Mouse (Mus musculus) heart, embryonic 14.5 days (tissue): Measurements from ENCODE around the gene Gm7075. TPM values are rescaled to one million over a fixed set of nuclear protein-coding genes. Genes with fewer than 3 reads are reported as not detected.
"Not testable (repeated sequence)": the region's sequence is repeated elsewhere in the genome, so short reads cannot be mapped to it uniquely, and the experiment has no call there.

ENCODE experiments used
- ATAC-seq: fragments of 200-750 bp; cut with Nextera tagmentation; 2 replicates; pipeline ENCODE4 v1.8.0; 2017; ENCODE audit warnings: low read depth, moderate TSS enrichment; ENCODE audit not compliant: insufficient number of reproducible peaks, insufficient read depth, low FRiP score
- H3K27ac ChIP-seq, 2 experiments: fragments of 200-500 bp in 1 of 2; fragments of 300-500 bp in 1 of 2; sonication (generic) in 1 of 2; replicated peaks in 1 of 2; 2 replicates each; pipeline ENCODE4 v1.5.1; 2012 to 2014; ENCODE audit warnings: low read depth in 2 of 2, low read length in 2 of 2, control low read depth in 1 of 2, mild to moderate bottlenecking in 1 of 2, mixed read lengths in 1 of 2; ENCODE audit not compliant: control insufficient read depth in 1 of 2, insufficient read depth in 1 of 2
- H3K27me3 ChIP-seq: fragments of 300-500 bp; sonication (generic); 2 replicates; pipeline ENCODE4 v1.6.1; 2014; ENCODE audit warnings: mild to moderate bottlenecking, low read length, control low read depth; ENCODE audit not compliant: control insufficient read depth, insufficient read depth
- H3K36me3 ChIP-seq: fragments of 300-500 bp; sonication (generic); 2 replicates; pipeline ENCODE4 v1.6.1; 2014; ENCODE audit warnings: mild to moderate bottlenecking, control low read depth, low read length, mixed read lengths; ENCODE audit not compliant: control insufficient read depth, insufficient read depth
- H3K4me1 ChIP-seq, 2 experiments: fragments of 200-500 bp in 1 of 2; fragments of 300-500 bp in 1 of 2; sonication (generic) in 1 of 2; 2 replicates each; pipeline ENCODE4 v1.6.1; 2012 to 2014; ENCODE audit warnings: low read length in 2 of 2, control low read depth in 1 of 2, mixed read lengths in 1 of 2; ENCODE audit not compliant: control insufficient read depth in 2 of 2, insufficient read depth in 2 of 2
- H3K4me2 ChIP-seq: fragments of 300-500 bp; sonication (generic); 2 replicates; pipeline ENCODE4 v1.6.1; 2014; ENCODE audit warnings: mild to moderate bottlenecking, low read length
- H3K4me3 ChIP-seq, 2 experiments: fragments of 200-500 bp in 1 of 2; fragments of 300-500 bp in 1 of 2; sonication (generic) in 1 of 2; 2 replicates each; pipeline ENCODE4 v1.5.1; 2012 to 2014; ENCODE audit warnings: low read length in 2 of 2, mild to moderate bottlenecking in 2 of 2, control low read depth in 1 of 2, low read depth in 1 of 2, moderate library complexity in 1 of 2; ENCODE audit not compliant: control insufficient read depth in 1 of 2, insufficient read depth in 1 of 2
- H3K9ac ChIP-seq: fragments of 300-500 bp; sonication (generic); 2 replicates; pipeline ENCODE4 v1.6.1; 2014; ENCODE audit warnings: mild to moderate bottlenecking, low read length
- H3K9me3 ChIP-seq: fragments of 300-500 bp; sonication (generic); 2 replicates; pipeline ENCODE4 v1.6.1; 2016; ENCODE audit warnings: low read length, control low read depth; ENCODE audit not compliant: control insufficient read depth
- WGBS: fragments of 180-500 bp; shearing (Covaris S2); extraction: QIAGEN DNeasy Blood & Tissue Kit; methylation state at CpG from one replicate; pipeline ENCODE4 v1.1.7; 2014; 5-methylcytosine and 5-hydroxymethylcytosine counted together
- polyA plus RNA-seq: library from polyadenylated mRNA; unstranded; fragments of >200 nt; fragmentation: Nextera tagmentation; extraction: Ambion mirVana; gene quantifications from 2 replicates; pipeline ENCODE4 v1.2.1, GENCODE M21; 2014

Gene Gm7075
- not detected in 2 replicates for polyA plus RNA-seq

DNA sequence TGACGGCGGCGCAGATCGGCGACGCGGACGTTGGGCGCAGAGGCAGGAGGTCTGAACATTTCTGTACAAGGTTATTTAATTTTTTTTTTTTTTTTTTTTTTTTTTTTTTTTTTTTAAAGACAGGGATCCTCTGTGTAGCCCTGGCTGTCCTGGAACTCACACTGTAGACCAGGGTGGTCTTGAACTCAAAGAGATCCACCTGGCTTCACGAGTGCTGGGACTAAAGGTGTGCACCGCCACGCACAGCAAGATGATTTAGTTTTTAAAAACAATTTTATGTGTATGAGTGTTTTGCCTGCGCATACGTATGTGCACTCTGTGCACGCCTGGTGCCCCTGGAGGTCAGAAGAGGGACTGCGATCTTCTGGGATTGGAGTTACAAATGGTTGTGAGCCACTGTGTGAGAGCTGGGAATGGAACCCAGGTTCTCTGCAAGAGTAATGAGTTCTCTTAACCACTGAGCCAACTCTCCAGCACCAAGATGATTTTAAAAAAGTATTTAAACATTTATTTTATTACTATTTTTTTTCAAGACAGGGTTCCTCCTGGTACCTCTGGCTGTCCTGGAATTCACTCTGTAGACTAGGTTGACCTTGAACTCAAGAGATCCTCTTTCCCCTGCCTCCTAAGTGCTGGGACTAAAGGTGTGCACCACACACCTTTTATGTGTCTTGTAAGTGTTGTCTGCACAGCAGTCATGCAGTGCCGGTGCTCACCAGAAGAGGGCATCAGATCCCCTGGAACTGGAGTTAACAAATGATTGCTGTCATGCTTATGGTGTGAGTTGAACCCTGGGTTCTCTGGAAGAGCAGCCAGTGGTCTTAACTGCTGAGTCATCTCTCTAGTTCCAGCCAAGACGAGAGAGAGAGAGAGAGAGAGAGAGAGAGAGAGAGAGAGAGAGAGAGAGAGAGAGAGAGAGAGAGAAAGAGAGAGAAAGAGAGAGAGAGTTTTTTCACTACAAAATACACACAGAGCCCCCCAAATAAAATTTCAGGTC, at the start of gene Gm7075:
TSS of gene Gm7075 (minus strand) at position 51 of the 997 bp plus-strand sequence.
- H3K4me2 ChIP-seq, result no peak within 1 kb of the TSS
- no peak within 1 kb of the TSS for H3K4me3 ChIP-seq
- no peaks in the 10 kb centered on the region for H3K36me3 ChIP-seq
- H3K4me1 ChIP-seq, result no peaks in the 10 kb centered on the region
- H3K9ac ChIP-seq, result no peak within 1 kb of the TSS
- H3K27ac ChIP-seq, result no peak within 1 kb of the TSS
- ATAC-seq, result no peak
- H3K9me3 ChIP-seq, result no peaks in the 10 kb centered on the region
- no peaks in the 10 kb centered on the region for H3K27me3 ChIP-seq
- WGBS, result 83% methylated on average over 18 of the region's 18 CpGs

DNA sequence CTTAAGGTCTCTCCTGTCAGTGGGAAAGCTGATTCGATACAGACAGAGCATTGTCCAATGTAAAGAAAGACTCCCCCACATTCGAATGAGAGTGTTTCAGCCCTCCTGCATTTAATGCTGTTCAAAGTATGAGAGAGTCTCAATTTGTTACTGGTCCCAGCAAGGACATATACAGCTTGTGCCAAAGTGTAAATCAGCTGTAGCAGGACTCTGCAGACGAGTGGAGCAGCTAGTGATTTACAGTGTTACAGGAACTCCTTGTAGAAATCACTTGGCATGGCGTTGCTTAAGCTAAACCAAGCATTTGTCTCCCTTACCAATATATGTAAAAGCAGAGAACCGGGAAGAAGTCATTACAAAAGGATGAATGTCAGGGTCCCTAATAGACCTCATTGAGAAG, 39.3 kb upstream of the Gm7075 start:
- H3K9ac ChIP-seq, result peak overlapping the region; percentile 73
- WGBS, result 55% methylated on average over 5 of the region's 5 CpGs
- no peaks in the 10 kb centered on the region for H3K27me3 ChIP-seq
- peak overlapping the region; percentile 57 to 58; a peak in 3 of 4 replicates for H3K27ac ChIP-seq
- H3K4me3 ChIP-seq, result peak overlapping the region in 1 of 2 experiments; percentile 5; a peak in 1 of 4 replicates
- peaks cover 9% of the 10 kb centered on the region for H3K36me3 ChIP-seq
- no peak for ATAC-seq
- peaks cover under 1 to 14% of the 10 kb centered on the region in 2 experiments; a peak in 3 of 4 replicates for H3K4me1 ChIP-seq
- H3K9me3 ChIP-seq, result no peaks in the 10 kb centered on the region
- H3K4me2 ChIP-seq, result peak overlapping the region; percentile 76

DNA sequence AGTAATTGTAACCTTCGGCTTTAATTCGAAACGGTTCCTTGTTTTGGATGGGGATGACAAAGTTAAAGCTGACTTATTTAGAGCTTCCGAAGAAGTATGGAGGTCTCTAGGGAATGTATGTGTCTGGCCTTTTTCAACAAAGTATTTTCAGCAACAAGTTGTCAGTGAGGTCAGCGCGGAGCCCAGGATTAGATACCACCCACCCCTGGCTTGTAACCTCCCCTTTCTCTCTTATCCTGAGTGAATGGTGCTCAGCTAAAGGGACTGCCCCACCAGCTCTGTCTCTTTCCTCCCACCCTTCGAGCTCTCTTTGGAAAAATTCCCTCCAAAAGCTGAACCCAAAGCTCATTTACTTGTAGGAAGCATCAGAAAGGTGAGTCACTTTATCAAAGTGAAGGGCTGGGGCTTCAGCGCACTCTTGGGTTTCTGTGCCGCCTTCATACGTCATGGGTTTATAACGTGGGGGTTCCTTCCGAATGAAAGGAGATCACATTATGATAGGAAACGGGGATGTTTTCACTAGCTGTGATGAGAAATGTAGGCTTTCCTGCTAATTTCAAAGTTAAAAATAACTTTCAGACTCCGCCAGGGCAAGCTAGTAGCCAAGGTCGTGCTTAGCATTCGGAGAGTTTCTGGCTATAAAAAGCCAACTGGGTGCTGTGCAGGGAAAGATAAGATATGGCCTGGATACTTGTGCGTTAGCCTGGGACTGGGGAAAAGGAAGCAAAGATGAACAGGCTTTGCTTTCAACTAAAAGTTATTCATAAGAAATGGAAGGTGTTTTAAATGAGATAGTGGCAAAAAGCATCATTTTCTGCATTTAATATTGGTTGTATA, 35.9 kb upstream of the Gm7075 start:
- Histone ChIP-seq H3K27ac (peak overlapping the region; percentile 93 to 100), H3K4me2 (peak overlapping the region; percentile 76), H3K9ac (peak overlapping the region; percentile 73), H3K9me3 (no peaks in the 10 kb centered on the region), H3K36me3 (no peaks in the 10 kb centered on the region), H3K4me1 (peaks cover 6 to 27% of the 10 kb centered on the region in 2 experiments; a peak in 3 of 4 replicates), H3K4me3 (peak overlapping the region; percentile 43 to 69), H3K27me3 (no peaks in the 10 kb centered on the region)
- WGBS, result 3% methylated on average over 17 of the region's 17 CpGs
- peak; percentile 88 for ATAC-seq

DNA sequence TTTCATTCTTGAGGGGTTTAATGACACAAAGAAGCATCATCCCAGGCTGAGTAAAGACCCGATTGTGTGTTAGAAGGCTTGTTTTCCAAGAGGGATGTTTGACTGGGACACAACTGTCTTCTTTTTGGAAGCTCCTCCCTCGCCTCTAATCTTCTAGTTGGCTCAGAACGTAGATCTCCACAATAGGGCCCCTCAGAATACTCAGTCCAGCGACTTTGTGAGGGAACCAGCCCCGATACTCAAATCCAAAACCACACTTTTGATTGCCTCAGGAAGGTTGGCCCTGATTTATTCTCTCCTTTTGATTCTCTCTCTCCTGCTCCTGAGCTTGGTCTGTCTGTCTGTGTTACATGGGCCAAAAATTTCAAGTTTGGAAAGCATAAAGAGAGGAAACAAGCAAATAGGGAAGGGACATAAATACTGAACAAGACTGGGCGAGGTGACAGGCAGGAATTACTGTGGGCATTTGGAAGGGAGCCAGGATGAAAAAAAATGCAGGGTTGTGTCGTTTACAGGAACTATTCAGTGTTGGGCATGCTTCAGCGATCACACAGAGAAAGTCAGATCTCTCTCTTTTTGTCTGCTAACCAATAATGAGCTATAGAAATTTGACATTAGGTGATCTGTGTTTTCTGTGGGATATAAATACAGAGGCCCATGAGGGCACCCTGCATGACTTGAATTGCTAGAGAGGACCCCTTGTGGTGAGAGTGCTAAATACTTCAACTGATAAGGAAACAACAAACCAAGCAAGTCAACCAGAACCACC, 33.7 kb upstream of the Gm7075 start:
- ATAC-seq, result no peak
- no peaks in the 10 kb centered on the region for H3K9me3 ChIP-seq
- H3K9ac ChIP-seq, result peak overlapping the region; percentile 52; the same call in 1 of the 2 replicates
- 42% methylated on average over 8 of the region's 8 CpGs for WGBS
- H3K27me3 ChIP-seq, result no peaks in the 10 kb centered on the region
- no peaks in the 10 kb centered on the region for H3K36me3 ChIP-seq
- no peak overlapping the region for H3K4me3 ChIP-seq
- peak overlapping the region; percentile 34 for H3K4me2 ChIP-seq
- peaks cover 6 to 20% of the 10 kb centered on the region in 2 experiments; a peak in 3 of 4 replicates for H3K4me1 ChIP-seq
- peak overlapping the region; percentile 88 to 93 for H3K27ac ChIP-seq

DNA sequence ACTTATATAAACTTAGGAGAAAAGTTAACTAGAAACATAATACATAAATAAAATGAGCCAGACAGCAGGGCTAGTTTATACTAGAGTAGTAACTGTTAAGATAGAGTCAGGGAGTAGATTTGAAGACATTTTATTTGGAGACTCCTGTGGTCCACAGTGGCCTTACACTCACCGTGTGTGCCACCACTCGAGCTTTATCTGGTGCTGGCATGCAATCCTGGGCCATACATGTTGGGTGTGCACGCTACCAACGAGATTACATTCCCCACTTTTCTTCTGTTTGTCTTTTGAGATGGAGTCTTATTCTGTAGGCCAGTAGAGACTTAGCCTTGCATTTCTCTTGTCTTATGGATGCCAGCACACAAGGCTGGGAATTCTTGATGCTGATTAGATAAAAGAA, 32.3 kb upstream of the Gm7075 start:
- no peak overlapping the region for H3K4me2 ChIP-seq
- no peak for ATAC-seq
- H3K27ac ChIP-seq, result no peak overlapping the region
- no peaks in the 10 kb centered on the region for H3K36me3 ChIP-seq
- H3K4me1 ChIP-seq, result peaks cover 6 to 20% of the 10 kb centered on the region in 2 experiments; a peak in 3 of 4 replicates
- no peaks in the 10 kb centered on the region for H3K27me3 ChIP-seq
- no peaks in the 10 kb centered on the region for H3K9me3 ChIP-seq
- WGBS, result 72% methylated on average over 4 of the region's 4 CpGs
- no peak overlapping the region for H3K9ac ChIP-seq
- no peak overlapping the region for H3K4me3 ChIP-seq

DNA sequence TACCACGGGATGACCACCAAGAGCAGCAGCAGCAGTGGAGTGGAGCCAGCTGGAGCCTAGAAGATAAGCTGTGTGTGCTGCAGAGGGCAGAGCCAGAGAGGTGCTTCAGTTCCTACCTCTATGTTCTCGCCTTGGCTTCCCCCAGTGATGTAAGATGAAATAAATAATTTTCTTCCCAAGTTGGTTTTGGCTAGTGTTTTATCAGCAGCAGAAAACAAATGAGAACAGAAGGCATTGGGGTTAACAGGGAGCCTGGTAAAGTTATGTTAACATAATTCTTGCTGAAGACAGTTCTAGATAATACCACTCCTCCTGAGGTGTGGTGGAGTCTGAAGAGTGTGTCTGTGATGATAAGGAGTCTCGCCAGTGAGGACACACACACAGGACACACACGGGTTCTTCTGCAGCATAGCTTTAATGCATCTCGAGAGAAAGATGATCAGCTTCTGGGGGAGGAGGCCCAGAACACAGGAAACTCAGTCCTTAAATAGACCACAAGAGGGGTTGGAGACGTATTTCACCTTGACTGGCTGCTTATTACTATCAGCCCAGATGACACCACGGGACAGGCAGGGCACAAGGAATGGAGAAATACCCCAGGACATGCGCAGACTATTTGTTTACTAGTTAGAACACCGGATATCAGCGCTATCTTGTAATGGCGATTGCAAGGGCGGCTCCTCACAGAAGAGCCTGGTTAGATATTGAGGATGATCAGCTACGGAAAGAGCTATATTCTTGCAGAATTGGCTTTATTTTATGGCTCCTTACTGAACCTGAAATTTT, 23.2 kb upstream of the Gm7075 start:
- 71% methylated on average over 13 of the region's 13 CpGs for WGBS
- not testable (repeated sequence) for H3K27ac ChIP-seq, ATAC-seq, H3K4me1 ChIP-seq, H3K9me3 ChIP-seq, H3K4me3 ChIP-seq, H3K27me3 ChIP-seq, H3K36me3 ChIP-seq, H3K4me2 ChIP-seq, H3K9ac ChIP-seq
